Mouse (Mus musculus) MEL (cell line): ENCODE measurements at regions not wholly inside any gene's neighbourhood (a gene's known extent, or its start where the extent isn't known, plus 50 kb on each side); places are given as distances from the start of the nearest gene placed in this dataset.

Experiments used
- DNase-seq: peaks from one replicate; pipeline ENCODE4 v3.0.0; 2011; ENCODE audit warnings: low read depth, low spot score
- H3K27ac ChIP-seq: 2 replicates; pipeline ENCODE4 v1.5.1; 2012; ENCODE audit warnings: low read depth, mild to moderate bottlenecking, control low read depth, low read length, moderate library complexity; ENCODE audit not compliant: control insufficient read depth
- H3K27me3 ChIP-seq, 2 experiments: fragments of 150-350 bp in 1 of 2; sonication (generic) in 1 of 2; 2 replicates each; pipeline ENCODE4 v1.6.1; 2012; ENCODE audit warnings: low read length in 2 of 2, mild to moderate bottlenecking in 2 of 2, improper control_type of control experiment in 1 of 2, moderate library complexity in 1 of 2; ENCODE audit not compliant: insufficient read depth in 2 of 2, control insufficient read depth in 1 of 2
- H3K36me3 ChIP-seq, 2 experiments: 2 replicates each; pipeline ENCODE4 v1.6.1; 2012 to 2014; ENCODE audit warnings: low read length in 2 of 2, improper control_type of control experiment in 1 of 2, inconsistent platforms in 1 of 2, mild to moderate bottlenecking in 1 of 2; ENCODE audit not compliant: insufficient read depth in 2 of 2, control insufficient read depth in 1 of 2
- H3K4me1 ChIP-seq, 2 experiments: fragments of 150-350 bp in 1 of 2; sonication (generic) in 1 of 2; 2 replicates each; pipeline ENCODE4 v1.6.1; 2012; ENCODE audit warnings: low read length in 2 of 2, improper control_type of control experiment in 1 of 2, mild to moderate bottlenecking in 1 of 2; ENCODE audit not compliant: insufficient read depth in 2 of 2, control insufficient read depth in 1 of 2
- H3K4me3 ChIP-seq, 2 experiments: fragments of 150-350 bp in 1 of 2; sonication (generic) in 1 of 2; 2 replicates each; pipeline ENCODE4 v1.5.1; 2012; ENCODE audit warnings: low read depth in 2 of 2, low read length in 2 of 2, mild to moderate bottlenecking in 2 of 2, moderate library complexity in 2 of 2, control low read depth in 1 of 2, improper control_type of control experiment in 1 of 2; ENCODE audit not compliant: control insufficient read depth in 1 of 2, insufficient read depth in 1 of 2
- H3K79me2 ChIP-seq: 2 replicates; pipeline ENCODE4 v1.6.1; 2012; ENCODE audit warnings: mild to moderate bottlenecking, low read length, moderate library complexity; ENCODE audit not compliant: control insufficient read depth, poor library complexity, insufficient read depth
- H3K9ac ChIP-seq: 2 replicates; pipeline ENCODE4 v1.6.1; 2012; ENCODE audit warnings: low read depth, mild to moderate bottlenecking, control low read depth, low read length, moderate library complexity; ENCODE audit not compliant: control insufficient read depth, poor library complexity, severe bottlenecking
- H3K9me3 ChIP-seq: fragments of 150-350 bp; sonication (generic); replicated peaks from 2 replicates; pipeline ENCODE4 v1.6.1; 2012; ENCODE audit warnings: mild to moderate bottlenecking, low read length, improper control_type of control experiment, moderate library complexity; ENCODE audit not compliant: insufficient read depth
- CHD1 ChIP-seq: IDR thresholded peaks from 2 replicates; pipeline ENCODE4 v1.6.1; 2012; ENCODE audit warnings: low read depth, mild to moderate bottlenecking, inconsistent platforms, low read length, improper control_type of control experiment
- CTCF ChIP-seq, 3 experiments: IDR thresholded peaks in 2 of 3; conservative IDR thresholded peaks in 1 of 3; 2 replicates each; pipeline ENCODE4 v1.5.1; 2011 to 2012; ENCODE audit warnings: low read length in 3 of 3, low read depth in 2 of 3, mild to moderate bottlenecking in 2 of 3, improper control_type of control experiment in 1 of 3, inconsistent platforms in 1 of 3, mixed read lengths in 1 of 3, moderate library complexity in 1 of 3; ENCODE audit not compliant: control insufficient read depth in 1 of 3, insufficient read depth in 1 of 3, poor library complexity in 1 of 3, severe bottlenecking in 1 of 3
- E2F4 ChIP-seq: IDR thresholded peaks from 2 replicates; pipeline ENCODE4 v1.6.1; 2011; ENCODE audit warnings: low read depth, low read length, improper control_type of control experiment, borderline replicate concordance
- EP300 ChIP-seq, 2 experiments: IDR thresholded peaks; 2 replicates each; pipeline ENCODE4 v1.6.1; 2011; ENCODE audit warnings: improper control_type of control experiment in 2 of 2, low read length in 2 of 2, low read depth in 1 of 2, mild to moderate bottlenecking in 1 of 2
- GABPA ChIP-seq: IDR thresholded peaks from 2 replicates; pipeline ENCODE4 v1.6.1; 2012; ENCODE audit warnings: low read depth, mild to moderate bottlenecking, inconsistent platforms, low read length, improper control_type of control experiment, moderate library complexity
- GATA1 ChIP-seq: IDR thresholded peaks from 2 replicates; pipeline ENCODE4 v1.6.1; 2011; ENCODE audit warnings: low read depth, low read length, improper control_type of control experiment
- HCFC1 ChIP-seq: IDR thresholded peaks from 2 replicates; pipeline ENCODE4 v1.6.1; 2012; ENCODE audit warnings: low read depth, mild to moderate bottlenecking, inconsistent platforms, low read length, improper control_type of control experiment, moderate library complexity
- JUND ChIP-seq: IDR thresholded peaks from 2 replicates; pipeline ENCODE4 v1.6.1; 2011; ENCODE audit warnings: low read depth, mild to moderate bottlenecking, improper control_type of control experiment, low read length
- KAT2A ChIP-seq: conservative IDR thresholded peaks from 2 replicates; pipeline ENCODE4 v1.6.1; 2012; ENCODE audit warnings: low read depth, low read length, improper control_type of control experiment, inconsistent platforms
- MAX ChIP-seq: IDR thresholded peaks from 2 replicates; pipeline ENCODE4 v1.6.1; 2011; ENCODE audit warnings: low read length, improper control_type of control experiment
- MEF2A ChIP-seq: IDR thresholded peaks from 2 replicates; pipeline ENCODE4 v1.6.1; 2014; ENCODE audit warnings: low read depth, mild to moderate bottlenecking, inconsistent platforms, low read length, improper control_type of control experiment; ENCODE audit not compliant: poor library complexity, insufficient replicate concordance, severe bottlenecking; ENCODE audit errors: extremely low read depth
- MXI1 ChIP-seq: IDR thresholded peaks from 2 replicates; pipeline ENCODE4 v1.6.1; 2011; ENCODE audit warnings: mild to moderate bottlenecking, low read depth, low read length, improper control_type of control experiment
- MYC ChIP-seq: IDR thresholded peaks from 2 replicates; pipeline ENCODE4 v1.6.1; 2011; ENCODE audit warnings: low read depth, mild to moderate bottlenecking, low read length, improper control_type of control experiment, moderate library complexity
- NELFE ChIP-seq: IDR thresholded peaks from 2 replicates; pipeline ENCODE4 v1.6.1; 2011; ENCODE audit warnings: low read depth, low read length, improper control_type of control experiment
- POLR2A ChIP-seq, 2 experiments: IDR thresholded peaks; 2 replicates each; pipeline ENCODE4 v1.6.1; 2011 to 2012; ENCODE audit warnings: low read length in 2 of 2, mild to moderate bottlenecking in 2 of 2, control low read depth in 1 of 2, improper control_type of control experiment in 1 of 2, low read depth in 1 of 2, moderate library complexity in 1 of 2; ENCODE audit not compliant: control insufficient read depth in 1 of 2, insufficient read depth in 1 of 2, poor library complexity in 1 of 2
- RCOR1 ChIP-seq: IDR thresholded peaks from 2 replicates; pipeline ENCODE4 v1.6.1; 2012; ENCODE audit warnings: low read depth, mild to moderate bottlenecking, inconsistent platforms, low read length, improper control_type of control experiment
- SIN3A ChIP-seq: IDR thresholded peaks from 2 replicates; pipeline ENCODE4 v1.6.1; 2012; ENCODE audit warnings: low read length, improper control_type of control experiment, inconsistent platforms
- TAL1 ChIP-seq: IDR thresholded peaks from 2 replicates; pipeline ENCODE4 v1.6.1; 2012; ENCODE audit warnings: mild to moderate bottlenecking, inconsistent platforms, low read length, moderate library complexity, mixed read lengths
- TBP ChIP-seq: IDR thresholded peaks from 2 replicates; pipeline ENCODE4 v1.8.0; 2011; ENCODE audit warnings: low read depth, low read length, improper control_type of control experiment
- TCF12 ChIP-seq: IDR thresholded peaks from 2 replicates; pipeline ENCODE4 v1.6.1; 2014; ENCODE audit warnings: low read depth, mild to moderate bottlenecking, inconsistent platforms, low read length, improper control_type of control experiment, moderate library complexity
- ZKSCAN1 ChIP-seq: IDR thresholded peaks from 2 replicates; pipeline ENCODE4 v1.6.1; 2012; ENCODE audit warnings: low read depth, mild to moderate bottlenecking, inconsistent platforms, low read length, improper control_type of control experiment, moderate library complexity
- ZMIZ1 ChIP-seq: IDR thresholded peaks from 2 replicates; pipeline ENCODE4 v1.6.1; 2012; ENCODE audit warnings: low read depth, mild to moderate bottlenecking, inconsistent platforms, low read length, improper control_type of control experiment, moderate library complexity

DNA sequence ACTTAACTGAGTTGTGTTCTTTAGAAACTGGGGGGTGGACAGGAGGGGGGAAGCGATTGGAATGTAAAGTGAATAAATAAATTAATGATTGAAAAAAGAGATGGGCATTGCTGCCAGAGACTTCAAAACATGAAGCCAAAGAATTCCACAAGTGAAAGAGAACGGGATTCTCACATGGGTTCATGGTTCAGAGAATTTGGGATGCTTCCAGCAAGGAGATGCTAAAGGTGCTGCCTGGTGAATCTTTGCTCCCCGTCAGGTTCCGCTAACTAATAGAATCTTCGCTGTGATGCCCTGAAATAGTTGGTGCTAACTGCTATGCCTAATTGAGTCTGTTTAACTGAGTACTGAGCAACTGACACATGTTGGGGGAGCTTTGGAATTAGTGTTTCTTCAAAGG lies 118.9 kb upstream of the Bet1 start:
- Histone ChIP-seq H3K4me1 (no peaks in the 10 kb centered on the region), H3K36me3 (no peaks in the 10 kb centered on the region), H3K79me2 (no peaks in the 10 kb centered on the region), H3K9me3 (no peaks in the 10 kb centered on the region), H3K4me3 (no peak overlapping the region), H3K9ac (no peak overlapping the region), H3K27me3 (peaks cover 0 to 2% of the 10 kb centered on the region in 2 experiments; a peak in 3 of 4 replicates), H3K27ac (no peak overlapping the region)
- no peak for DNase-seq
- TF ChIP-seq KAT2A (no peak), POLR2A (IDR thresholded peaks at IDR 0.05; ENCODE audit: control insufficient read depth in 1 of 2, insufficient read depth in 1 of 2, low read depth in 1 of 2, low read length in 2 of 2, poor library complexity in 1 of 2) (no peak), ZKSCAN1 (no peak), CTCF (IDR thresholded peaks at IDR 0.05 in 2 of 3, conservative IDR thresholded peaks at IDR 0.05 in 1 of 3; ENCODE audit: control insufficient read depth in 1 of 3, insufficient read depth in 1 of 3, low read depth in 2 of 3, low read length in 3 of 3, poor library complexity in 1 of 3, severe bottlenecking in 1 of 3) (no peak), E2F4 (no peak), JUND (no peak), MEF2A (no peak), MXI1 (no peak), HCFC1 (no peak), NELFE (no peak), TAL1 (no peak), GABPA (no peak), SIN3A (no peak), MAX (no peak), MYC (no peak), TCF12 (no peak), CHD1 (no peak), GATA1 (no peak)

DNA sequence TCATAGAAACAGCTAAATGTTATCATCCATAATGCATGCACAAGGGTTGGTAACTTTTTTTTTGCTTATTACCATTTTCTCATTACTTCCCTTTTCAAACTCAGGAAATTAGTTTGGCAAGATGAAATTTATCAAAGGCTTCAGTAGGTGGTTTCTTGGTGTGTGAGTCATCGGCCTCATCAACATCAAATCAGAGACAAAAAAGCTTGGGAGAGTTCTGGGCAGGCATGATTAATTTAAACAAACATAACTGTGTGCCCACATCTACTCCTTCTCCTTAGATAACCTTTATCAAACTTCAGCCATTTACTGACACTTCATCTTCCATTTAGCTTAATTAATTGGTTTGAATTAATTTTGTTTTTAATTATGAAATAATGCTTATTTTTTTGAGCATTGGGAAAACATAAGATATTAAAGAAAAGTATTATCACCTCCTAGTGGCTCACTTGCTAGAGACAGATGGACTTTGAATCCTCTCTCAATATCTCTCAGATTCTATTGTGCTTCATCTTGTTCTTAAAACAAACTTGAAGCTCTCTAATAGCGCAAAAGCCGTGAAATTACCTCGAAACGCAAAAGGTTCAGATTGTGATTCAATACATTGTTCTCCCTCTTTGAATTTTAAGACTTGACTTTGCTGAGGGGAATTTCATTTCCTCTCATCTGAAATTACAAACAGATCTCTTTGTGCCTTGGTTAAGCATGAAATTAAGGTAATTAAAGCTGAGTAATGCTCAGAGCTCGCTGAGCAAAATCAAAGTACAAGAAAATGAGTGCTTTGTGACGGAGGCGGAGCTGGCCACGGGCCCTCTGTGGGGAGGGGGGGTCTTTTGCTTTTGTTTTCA lies 158.7 kb upstream of the Bet1 start:
- DNase-seq = peak; percentile 44
- Histone ChIP-seq H3K9ac (no peak overlapping the region), H3K79me2 (no peaks in the 10 kb centered on the region)

More for the DNA sequence above, 158.7 kb upstream of the Bet1 start:
- H3K27me3 ChIP-seq = no peaks in the 10 kb centered on the region; a peak in 1 of 4 replicates
- H3K4me1 ChIP-seq = no peaks in the 10 kb centered on the region
- H3K4me3 ChIP-seq = no peak overlapping the region
- H3K36me3 ChIP-seq = peaks cover 0 to 3% of the 10 kb centered on the region in 2 experiments; a peak in 2 of 4 replicates
- H3K9me3 ChIP-seq = no peaks in the 10 kb centered on the region
- H3K27ac ChIP-seq = no peak overlapping the region
- TF ChIP-seq TCF12 (peak; percentile 27; the same call in 1 of the 2 replicates), CTCF (IDR thresholded peaks at IDR 0.05 in 2 of 3, conservative IDR thresholded peaks at IDR 0.05 in 1 of 3; ENCODE audit: control insufficient read depth in 1 of 3, insufficient read depth in 1 of 3, low read depth in 2 of 3, low read length in 3 of 3, poor library complexity in 1 of 3, severe bottlenecking in 1 of 3) (no peak), EP300 (IDR thresholded peaks at IDR 0.05; ENCODE audit: low read depth in 1 of 2, low read length in 2 of 2) (peak; percentile 58 to 71), TAL1 (peak; percentile 35), TBP (no peak), ZMIZ1 (no peak), CHD1 (no peak), E2F4 (no peak), GATA1 (peak; percentile 37), RCOR1 (peak; percentile 54; the same call in 1 of the 2 replicates)
